Mouse (Mus musculus) brain, adult 2 months (tissue): ENCODE measurements around the gene Il21.

ENCODE experiments used
- DNase-seq: peaks from one replicate; pipeline ENCODE4 v3.0.0; 2011; ENCODE audit warnings: low read depth, low spot score

Il21 gene

GRCm38 (mm10) chr3:37232586-37233222 lies at the start of gene Il21:
Gene Il21, minus strand, starts transcription at chr3:37232636.
- no peak for DNase-seq

GRCm38 (mm10) chr3:37280871-37281270 lies 48.4 kb upstream of the Il21 start:
- no peak for DNase-seq

GRCm38 (mm10) chr3:37280221-37280620 lies 47.8 kb upstream of the Il21 start:
- no peak for DNase-seq

- no peak for DNase-seq
Observed at GRCm38 (mm10) chr3:37274661-37275060, 42.2 kb upstream of the Il21 start.

- no peak for DNase-seq
Observed at GRCm38 (mm10) chr3:37273092-37273491, 40.7 kb upstream of the Il21 start.

GRCm38 (mm10) chr3:37271209-37271608 lies 38.8 kb upstream of the Il21 start:
- DNase-seq: peak; percentile 68

- no peak for DNase-seq
Observed at GRCm38 (mm10) chr3:37269926-37270325, 37.5 kb upstream of the Il21 start.

GRCm38 (mm10) chr3:37268338-37268737 lies 35.9 kb upstream of the Il21 start:
- peak; percentile 65 for DNase-seq

- DNase-seq: peak; percentile 88
Observed at GRCm38 (mm10) chr3:37259331-37259999, 27.0 kb upstream of the Il21 start.

GRCm38 (mm10) chr3:37257776-37258175 lies 25.3 kb upstream of the Il21 start:
- DNase-seq: no peak

- DNase-seq: no peak
Observed at GRCm38 (mm10) chr3:37250967-37251366, 18.5 kb upstream of the Il21 start.

GRCm38 (mm10) chr3:37235025-37235424 lies 2.6 kb upstream of the Il21 start:
- no peak for DNase-seq

- no peak for DNase-seq
Observed at GRCm38 (mm10) chr3:37231153-37231552, 1.3 kb downstream of the Il21 start.

- no peak for DNase-seq
Observed at GRCm38 (mm10) chr3:37229082-37229829, 3.2 kb downstream of the Il21 start.

- DNase-seq: peak; percentile 49
Observed at GRCm38 (mm10) chr3:37225124-37225523, 7.3 kb downstream of the Il21 start.

GRCm38 (mm10) chr3:37219071-37219470 lies 13.4 kb downstream of the Il21 start:
- DNase-seq: peak; percentile 84

GRCm38 (mm10) chr3:37205226-37205800 lies 27.1 kb downstream of the Il21 start:
- no peak for DNase-seq

GRCm38 (mm10) chr3:37204556-37204955 lies 27.9 kb downstream of the Il21 start:
- peak; percentile 56 for DNase-seq

GRCm38 (mm10) chr3:37203984-37204428 lies 28.4 kb downstream of the Il21 start:
- peak; percentile 89 for DNase-seq

- peak; percentile 4 for DNase-seq
Observed at GRCm38 (mm10) chr3:37202856-37203255, 29.6 kb downstream of the Il21 start.

- DNase-seq: no peak
Observed at GRCm38 (mm10) chr3:37201122-37201916, 31.1 kb downstream of the Il21 start.
